Mouse (Mus musculus) embryonic stem cell, embryonic (primary cell): ENCODE measurements at regions not wholly inside any gene's neighbourhood (a gene's known extent, or its start where the extent isn't known, plus 50 kb on each side); places are given as distances from the start of the nearest gene placed in this dataset.

Experiments
- CTCF ChIA-PET, 4 experiments: fragments of 300-600 bp in 2 of 4; fragments of 350-600 bp in 2 of 4; sonication (Branson Sonifier 250); formaldehyde crosslinking; loops; one replicate each; lab custom pipeline; 2022; ENCODE audit warnings: inconsistent platforms in 2 of 4; lab: Charles Lee
- POLR2A ChIA-PET, 4 experiments: fragments of 300-600 bp in 2 of 4; fragments of 350-600 bp in 2 of 4; sonication (Branson Sonifier 250); formaldehyde crosslinking; loops; one replicate each; lab custom pipeline; 2022; ENCODE audit warnings: antibody characterized with exemption in 4 of 4, inconsistent platforms in 1 of 4; lab: Charles Lee

DNA sequence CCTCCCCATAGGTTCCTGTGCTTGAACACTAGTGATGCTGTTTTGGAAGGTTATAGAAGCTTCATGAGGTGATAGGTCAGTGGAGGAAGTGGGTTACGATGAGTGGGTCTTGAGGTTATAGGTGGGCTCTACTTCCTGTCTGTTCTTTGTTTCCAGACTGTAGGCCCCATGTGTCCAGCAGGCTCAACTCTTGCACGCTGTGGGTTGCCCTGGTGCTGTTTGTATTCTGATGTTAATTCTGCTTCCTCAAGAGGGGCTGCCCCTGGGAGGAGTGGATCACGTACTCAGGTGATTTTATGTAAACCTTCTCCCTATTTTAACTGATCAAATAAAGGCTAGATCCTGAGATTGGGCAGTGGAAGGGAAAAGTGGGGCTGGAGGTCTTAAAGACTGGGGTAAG is 60.4 kb upstream of the Rap1gds1 start:
- ChIA-PET POLR2A (no interaction called here), CTCF (no interaction called here)

DNA sequence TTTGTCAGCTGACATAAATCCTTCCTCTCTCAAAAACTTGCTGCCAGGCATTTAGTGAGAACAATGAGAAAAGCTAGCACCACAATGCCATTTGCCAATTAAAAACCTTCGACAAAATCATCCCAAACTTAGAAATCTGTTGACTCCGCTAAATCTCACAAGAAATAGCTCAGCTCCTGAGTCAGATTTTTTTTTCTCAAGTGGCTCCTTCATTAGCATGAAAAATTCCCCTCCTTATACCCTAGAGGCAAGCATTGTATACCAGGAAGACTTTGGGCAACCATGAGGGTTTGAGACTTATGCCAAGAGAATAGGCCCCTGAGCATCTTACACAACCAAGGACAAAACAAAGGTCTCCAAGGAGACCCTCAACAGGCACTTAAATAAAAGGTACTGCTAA is 61.0 kb upstream of the Rap1gds1 start:
- ChIA-PET POLR2A (no interaction called here), CTCF (interaction anchor here in 2 of 4 experiments (0.5 to 0.6 kb wide), 2 partner anchors 177 to 493 kb away, joined by 3 to 5 read pairs; no protein-coding TSS in a partner anchor)

DNA sequence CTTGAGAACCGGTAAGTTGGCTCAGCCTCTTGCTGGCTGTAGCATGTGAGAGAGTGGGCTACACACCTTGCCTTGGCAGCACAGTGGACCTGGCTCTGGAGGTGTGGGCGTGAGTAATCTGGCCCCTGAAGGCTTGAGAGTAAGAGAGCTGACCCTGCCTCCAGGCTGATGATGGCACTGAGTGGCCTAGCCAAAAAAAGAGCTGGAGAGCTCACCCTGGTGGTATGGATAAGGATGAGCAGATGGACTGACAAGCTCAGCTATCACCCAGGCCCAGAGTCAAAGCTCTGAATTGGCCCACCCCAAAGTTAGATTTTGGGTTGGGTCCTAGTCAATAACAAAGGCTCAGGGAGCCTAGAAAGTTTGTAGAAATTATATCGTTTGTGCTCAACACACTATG is 52.8 kb upstream of the Stpg2 start:
- POLR2A ChIA-PET = no interaction called here
- CTCF ChIA-PET = interaction anchor here (0.5 to 1.4 kb wide), 5 partner anchors 10 to 511 kb away, joined by 3 to 8 read pairs (median 4); no protein-coding TSS in a partner anchor

DNA sequence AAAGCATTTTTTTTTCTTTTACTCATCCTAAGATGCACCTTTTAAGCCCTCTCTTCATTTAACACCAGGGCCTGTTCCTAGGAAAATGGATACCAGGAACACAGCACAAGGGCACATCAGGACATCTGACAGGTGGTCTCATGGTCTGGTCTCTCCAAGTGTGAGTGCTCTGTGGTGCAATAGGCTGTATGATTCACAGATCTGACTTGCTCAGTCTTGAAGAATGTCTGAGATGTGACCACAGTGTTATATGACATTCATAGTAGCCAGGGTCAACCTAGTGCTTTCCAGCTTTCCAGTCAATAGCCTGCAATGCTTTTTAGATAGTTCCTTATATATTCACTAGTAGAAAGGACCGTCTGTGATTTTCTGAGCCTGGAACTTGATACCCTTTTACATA is 51.2 kb upstream of the Stpg2 start:
- CTCF ChIA-PET = no interaction called here
- POLR2A ChIA-PET = no interaction called here
